Mouse (Mus musculus) lung, embryonic 14.5 days (tissue): ENCODE measurements around the gene Thbd. TPM values are rescaled to one million over a fixed set of nuclear protein-coding genes. Genes with fewer than 3 reads are reported as not detected.
A peak's percentile ranks its signal among the peaks of the same experiment; 100 is the strongest.

ENCODE experiments used
- ATAC-seq: fragments of 200-750 bp; cut with Nextera tagmentation; 2 replicates; pipeline ENCODE4 v1.8.0; 2017; ENCODE audit warnings: mild to moderate bottlenecking, moderate TSS enrichment, moderate library complexity; ENCODE audit not compliant: insufficient read depth
- DNase-seq: peaks from one replicate; pipeline ENCODE4 v3.0.0-alpha.2; 2015
- H3K27ac ChIP-seq: fragments of 300-500 bp; sonication (generic); 2 replicates; pipeline ENCODE4 v1.5.1; 2014; ENCODE audit warnings: low read depth, mild to moderate bottlenecking, moderate library complexity
- H3K27me3 ChIP-seq: fragments of 300-500 bp; sonication (generic); 2 replicates; pipeline ENCODE4 v1.6.1; 2014; ENCODE audit warnings: low read length, control low read depth; ENCODE audit not compliant: insufficient read depth
- H3K36me3 ChIP-seq: fragments of 300-500 bp; sonication (generic); 2 replicates; pipeline ENCODE4 v1.6.1; 2014; ENCODE audit warnings: control low read depth; ENCODE audit not compliant: insufficient read depth
- H3K4me1 ChIP-seq: fragments of 300-500 bp; sonication (generic); 2 replicates; pipeline ENCODE4 v1.6.1; 2014; ENCODE audit warnings: antibody characterized with exemption, control low read depth; ENCODE audit not compliant: insufficient read depth
- H3K4me2 ChIP-seq: fragments of 300-500 bp; sonication (generic); 2 replicates; pipeline ENCODE4 v1.6.1; 2014; ENCODE audit warnings: mild to moderate bottlenecking
- H3K4me3 ChIP-seq: fragments of 300-500 bp; sonication (generic); 2 replicates; pipeline ENCODE4 v1.5.1; 2014; ENCODE audit warnings: low read depth, low read length
- H3K9ac ChIP-seq: fragments of 300-500 bp; sonication (generic); 2 replicates; pipeline ENCODE4 v1.6.1; 2014
- H3K9me3 ChIP-seq: fragments of 300-500 bp; sonication (generic); 2 replicates; pipeline ENCODE4 v1.6.1; 2016; ENCODE audit warnings: low read depth, low read length, control low read depth
- CTCF ChIP-seq: IDR thresholded peaks from 2 replicates; pipeline ENCODE4 v1.5.1; 2016; ENCODE audit warnings: antibody characterized with exemption, low read depth
- WGBS: fragments of 180-500 bp; shearing (Covaris S2); extraction: QIAGEN DNeasy Blood & Tissue Kit; methylation state at CpG from one replicate; pipeline ENCODE4 v1.1.7; 2014; 5-methylcytosine and 5-hydroxymethylcytosine counted together
- polyA plus RNA-seq: library from polyadenylated mRNA; unstranded; fragments of >200 nt; fragmentation: Nextera tagmentation; extraction: Ambion mirVana; gene quantifications from 2 replicates; pipeline ENCODE4 v1.2.1, GENCODE M21; 2014

Thbd gene
- polyA plus RNA-seq, 1 experiment from 2014 or later = 115 TPM

GRCm38 (mm10) chr2:148397784-148398100 is 10.2 kb downstream of the Thbd start:
- TF ChIP-seq CTCF = no peak
- Histone ChIP-seq H3K9ac (no peak overlapping the region), H3K27ac (peak overlapping the region; percentile 64), H3K36me3 (peaks cover 4% of the 10 kb centered on the region; the same call in 1 of the 2 replicates), H3K27me3 (0 out of 2 replicates have a peak, but pooled peaks cover 4% of the 10 kb centered on the region), H3K9me3 (no peaks in the 10 kb centered on the region), H3K4me3 (no peak overlapping the region), H3K4me1 (peaks cover 28% of the 10 kb centered on the region), H3K4me2 (peak overlapping the region; percentile 100)
- 50% methylated on average over 1 of the region's 1 CpGs for WGBS
- ATAC-seq (peak; percentile 53), DNase-seq (peak; percentile 83)

GRCm38 (mm10) chr2:148397015-148397783 is 10.8 kb downstream of the Thbd start:
- ATAC-seq (peak; percentile 45), DNase-seq (peak; percentile 71)
- Histone ChIP-seq H3K4me1 (peaks cover 28% of the 10 kb centered on the region), H3K36me3 (peaks cover 3% of the 10 kb centered on the region; the same call in 1 of the 2 replicates), H3K4me2 (peak overlapping the region; percentile 100), H3K27me3 (0 out of 2 replicates have a peak, but pooled peaks cover 4% of the 10 kb centered on the region), H3K4me3 (peak overlapping the region; percentile 10; the same call in 1 of the 2 replicates), H3K9me3 (no peaks in the 10 kb centered on the region), H3K27ac (peak overlapping the region; percentile 64), H3K9ac (no peak overlapping the region)
- 25% methylated on average over 11 of the region's 11 CpGs for WGBS
- no peak for TF ChIP-seq CTCF

GRCm38 (mm10) chr2:148396209-148396608 is 11.8 kb downstream of the Thbd start:
- Histone ChIP-seq H3K9ac (no peak overlapping the region), H3K4me1 (peaks cover 28% of the 10 kb centered on the region), H3K27ac (no peak overlapping the region), H3K4me3 (peak overlapping the region; percentile 59; the same call in 1 of the 2 replicates), H3K36me3 (no peaks in the 10 kb centered on the region), H3K4me2 (peak overlapping the region; percentile 100), H3K27me3 (0 out of 2 replicates have a peak, but pooled peaks cover 4% of the 10 kb centered on the region), H3K9me3 (no peaks in the 10 kb centered on the region)
- 67% methylated on average over 10 of the region's 10 CpGs for WGBS
- TF ChIP-seq CTCF = no peak
- DNase-seq = no peak
- ATAC-seq = 0 out of 2 replicates have a peak, but pooled peaks have one; percentile 2

GRCm38 (mm10) chr2:148395131-148396051 is 12.6 kb downstream of the Thbd start, which contains the start of gene Sstr4:
Gene Sstr4 (plus strand): TSS chr2:148395344.
- no peaks in the 10 kb centered on the region for H3K36me3 ChIP-seq
- H3K4me1 ChIP-seq = peaks cover 28% of the 10 kb centered on the region
- H3K9ac ChIP-seq = peak within 1 kb of the TSS; percentile 58
- DNase-seq (peak; percentile 72), ATAC-seq (peak; percentile 48)
- peak; percentile 91 for TF ChIP-seq CTCF
- WGBS = 2% methylated on average over 83 of the region's 83 CpGs
- 0 out of 2 replicates have a peak, but pooled peaks cover 4% of the 10 kb centered on the region for H3K27me3 ChIP-seq
- no peak within 1 kb of the TSS for H3K27ac ChIP-seq
- peak within 1 kb of the TSS; percentile 100 for H3K4me2 ChIP-seq
- peak within 1 kb of the TSS; percentile 59 for H3K4me3 ChIP-seq
- H3K9me3 ChIP-seq = no peaks in the 10 kb centered on the region

- H3K27me3 ChIP-seq = 0 out of 2 replicates have a peak, but pooled peaks cover 4% of the 10 kb centered on the region
- peaks cover 28% of the 10 kb centered on the region for H3K4me1 ChIP-seq
- no peaks in the 10 kb centered on the region for H3K9me3 ChIP-seq
- no peak overlapping the region for H3K4me2 ChIP-seq
- no peak overlapping the region for H3K4me3 ChIP-seq
- H3K9ac ChIP-seq = no peak overlapping the region
- H3K27ac ChIP-seq = no peak overlapping the region
- TF ChIP-seq CTCF = no peak
- no peaks in the 10 kb centered on the region for H3K36me3 ChIP-seq
- DNase-seq = no peak
- no peak for ATAC-seq
These were observed 14.1 kb downstream of the Thbd start for GRCm38 (mm10) chr2:148393846-148394245.

GRCm38 (mm10) chr2:148393149-148393548 is 14.8 kb downstream of the Thbd start:
- Histone ChIP-seq H3K4me2 (no peak overlapping the region), H3K27me3 (0 out of 2 replicates have a peak, but pooled peaks cover 4% of the 10 kb centered on the region), H3K4me3 (no peak overlapping the region), H3K36me3 (no peaks in the 10 kb centered on the region), H3K9ac (no peak overlapping the region), H3K9me3 (no peaks in the 10 kb centered on the region), H3K27ac (no peak overlapping the region), H3K4me1 (peaks cover 22% of the 10 kb centered on the region)
- ATAC-seq (no peak), DNase-seq (no peak)
- TF ChIP-seq CTCF = no peak
- 59% methylated on average over 1 of the region's 1 CpGs for WGBS
